Mouse (Mus musculus): ENCODE measurements at regions not wholly inside any gene's neighbourhood (a gene's known extent, or its start where the extent isn't known, plus 50 kb on each side); places are given as distances from the start of the nearest gene placed in this dataset.

DNA sequence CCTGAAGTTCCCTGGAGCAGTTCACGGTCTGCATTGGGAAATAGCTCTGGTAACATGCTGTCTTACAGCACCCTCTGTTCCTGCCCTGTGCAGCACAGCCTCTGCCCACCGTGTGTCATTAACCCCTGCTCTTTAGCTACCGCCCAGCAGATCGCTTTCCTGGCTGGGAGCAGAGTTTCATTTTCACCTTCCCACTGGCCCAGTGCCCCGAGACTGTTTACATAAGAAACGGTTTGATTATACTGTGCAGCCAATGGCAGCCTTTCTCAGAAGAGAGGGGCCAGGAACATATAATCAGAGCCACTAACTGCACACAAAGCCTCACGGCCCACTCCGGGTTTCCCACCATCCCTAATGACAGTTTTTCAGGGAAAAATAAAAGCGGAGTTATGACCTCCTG, 108.3 kb upstream of the Ptpn1 start:
- H3K4me1 ChIP-seq (ENCODE audit: control insufficient read depth, insufficient read depth, low read length), result no peaks in the 10 kb centered on the region
- H3K27ac ChIP-seq (ENCODE audit: insufficient read depth, low read length), result no peak overlapping the region
- no peak overlapping the region for H3K4me3 ChIP-seq (ENCODE audit: insufficient read depth, low read length)
- no peak for TF ChIP-seq CTCF (IDR thresholded peaks at IDR 0.05; ENCODE audit: extremely low read depth, insufficient read depth, low read length)
- TF ChIP-seq POLR2A (IDR thresholded peaks at IDR 0.05; ENCODE audit: extremely low read depth, insufficient read depth, low read length), result no peak

DNA sequence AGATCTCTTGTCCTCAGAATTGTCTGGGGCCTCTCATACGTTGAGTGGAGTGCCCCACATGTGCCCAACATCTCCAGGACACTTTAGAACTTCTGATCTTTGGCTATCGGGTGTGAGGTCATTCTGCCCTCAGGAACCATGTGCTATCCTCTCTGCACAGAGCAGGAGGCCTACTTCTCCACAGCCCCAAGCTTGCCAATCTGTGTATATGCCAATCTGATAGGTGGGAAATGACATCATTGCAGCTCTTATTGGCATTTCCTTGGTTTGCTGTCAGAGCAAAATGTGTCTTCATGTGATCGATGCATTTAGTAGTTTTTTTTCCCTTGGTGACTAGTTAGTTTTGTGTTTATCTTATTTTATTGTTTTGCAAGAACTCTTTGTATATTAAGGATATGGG, 108.8 kb upstream of the Ptpn1 start:
- no peak overlapping the region for H3K27ac ChIP-seq (ENCODE audit: insufficient read depth, low read length)
- no peak overlapping the region for H3K4me3 ChIP-seq (ENCODE audit: insufficient read depth, low read length)
- H3K4me1 ChIP-seq (ENCODE audit: control insufficient read depth, insufficient read depth, low read length), result no peaks in the 10 kb centered on the region
- no peak for TF ChIP-seq POLR2A (IDR thresholded peaks at IDR 0.05; ENCODE audit: extremely low read depth, insufficient read depth, low read length)
- no peak for TF ChIP-seq CTCF (IDR thresholded peaks at IDR 0.05; ENCODE audit: extremely low read depth, insufficient read depth, low read length)

DNA sequence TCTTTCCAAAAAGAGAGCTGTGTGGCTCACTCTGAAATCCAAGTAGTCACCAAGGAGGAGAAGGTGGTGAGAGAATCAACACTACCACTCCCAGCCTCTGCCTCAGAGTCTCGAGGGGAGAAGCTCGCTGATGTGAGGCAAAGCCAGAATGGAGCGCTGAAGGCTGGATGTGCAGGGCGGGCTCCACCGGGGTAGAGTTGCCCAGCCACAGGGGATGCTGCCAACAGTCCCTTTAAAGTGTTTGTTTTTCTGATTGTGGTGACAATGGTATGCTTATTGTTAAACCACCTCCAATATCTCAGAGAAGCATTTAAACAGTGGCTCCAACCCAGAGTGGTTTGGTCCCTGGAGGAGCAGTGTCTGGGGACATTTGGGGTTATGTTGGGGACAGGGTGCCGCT, 110.7 kb upstream of the Ptpn1 start:
- no peak for TF ChIP-seq CTCF (IDR thresholded peaks at IDR 0.05; ENCODE audit: extremely low read depth, insufficient read depth, low read length)
- no peak for TF ChIP-seq POLR2A (IDR thresholded peaks at IDR 0.05; ENCODE audit: extremely low read depth, insufficient read depth, low read length)
- Histone ChIP-seq H3K4me1 (ENCODE audit: control insufficient read depth, insufficient read depth, low read length) (no peaks in the 10 kb centered on the region; the same call in 1 of the 2 replicates), H3K27ac (ENCODE audit: insufficient read depth, low read length) (no peak overlapping the region), H3K4me3 (ENCODE audit: insufficient read depth, low read length) (no peak overlapping the region)

DNA sequence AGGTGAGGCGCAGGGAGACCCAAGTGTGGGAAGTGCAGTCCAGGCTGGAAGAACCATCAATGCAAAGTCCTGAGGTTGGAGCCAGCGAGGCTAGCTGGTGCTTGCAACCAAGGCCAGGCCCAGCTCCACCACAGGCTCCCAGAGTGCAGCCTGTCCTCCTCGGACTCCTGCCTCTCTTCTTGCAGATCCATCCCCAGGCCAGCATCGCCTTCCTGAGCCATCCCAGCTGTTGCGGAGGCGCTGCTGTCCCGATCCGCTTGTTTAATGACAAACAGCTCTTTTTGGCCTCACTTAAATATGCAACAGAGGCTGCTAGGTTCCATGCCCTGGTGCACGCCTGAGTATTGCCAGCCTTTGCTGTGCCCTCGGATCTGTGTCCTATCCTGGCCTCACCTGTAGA, 113.1 kb upstream of the Ptpn1 start:
- no peak overlapping the region for H3K4me3 ChIP-seq (ENCODE audit: insufficient read depth, low read length)
- H3K27ac ChIP-seq (ENCODE audit: insufficient read depth, low read length), result no peak overlapping the region
- TF ChIP-seq POLR2A (IDR thresholded peaks at IDR 0.05; ENCODE audit: extremely low read depth, insufficient read depth, low read length), result no peak
- TF ChIP-seq CTCF (IDR thresholded peaks at IDR 0.05; ENCODE audit: extremely low read depth, insufficient read depth, low read length), result no peak
- no peaks in the 10 kb centered on the region; the same call in 1 of the 2 replicates for H3K4me1 ChIP-seq (ENCODE audit: control insufficient read depth, insufficient read depth, low read length)

DNA sequence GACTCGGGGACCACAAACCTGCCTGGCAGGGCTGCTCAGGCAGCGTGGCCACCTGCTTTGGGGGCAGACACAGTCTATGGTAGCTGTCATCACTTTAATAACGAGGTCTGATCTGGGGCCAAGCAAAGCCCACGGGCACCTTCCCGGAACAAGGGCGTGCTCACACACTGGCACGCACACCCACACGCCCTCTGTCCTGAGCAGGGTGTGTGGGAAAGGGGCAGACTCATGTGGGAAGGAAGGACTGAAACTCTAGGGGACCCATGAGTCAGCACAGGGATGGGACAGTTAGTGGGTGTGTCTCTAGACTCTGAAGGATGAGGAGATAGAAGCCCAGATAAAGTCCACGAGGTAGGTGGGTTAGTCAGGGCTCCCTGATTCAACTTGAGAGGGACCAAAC, 114.8 kb upstream of the Ptpn1 start:
- TF ChIP-seq POLR2A (IDR thresholded peaks at IDR 0.05; ENCODE audit: extremely low read depth, insufficient read depth, low read length) (no peak), CTCF (IDR thresholded peaks at IDR 0.05; ENCODE audit: extremely low read depth, insufficient read depth, low read length) (no peak)
- Histone ChIP-seq H3K27ac (ENCODE audit: insufficient read depth, low read length) (no peak overlapping the region), H3K4me3 (ENCODE audit: insufficient read depth, low read length) (no peak overlapping the region), H3K4me1 (ENCODE audit: control insufficient read depth, insufficient read depth, low read length) (no peaks in the 10 kb centered on the region; the same call in 1 of the 2 replicates)

DNA sequence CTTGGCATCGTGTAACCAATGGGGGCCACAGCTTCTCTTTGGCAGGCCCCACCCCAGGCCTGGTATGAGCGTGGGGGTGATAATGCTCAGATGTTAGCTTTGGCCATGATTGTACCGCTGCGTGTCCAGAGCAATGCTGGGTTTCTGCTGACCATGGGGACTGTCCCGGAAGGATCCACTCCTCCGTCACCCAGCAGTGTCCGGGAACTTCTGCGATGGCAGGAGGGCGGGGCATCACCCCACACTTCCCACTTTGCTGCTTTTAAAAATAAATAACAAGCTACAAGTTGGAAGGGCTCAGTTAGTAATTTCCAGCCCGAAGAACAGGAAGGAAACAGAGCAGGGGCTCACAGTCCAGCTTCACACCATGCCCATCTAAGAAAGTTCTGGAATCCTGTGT, 116.7 kb upstream of the Ptpn1 start:
- Histone ChIP-seq H3K4me3 (ENCODE audit: insufficient read depth, low read length) (no peak overlapping the region), H3K4me1 (ENCODE audit: control insufficient read depth, insufficient read depth, low read length) (no peaks in the 10 kb centered on the region; the same call in 1 of the 2 replicates), H3K27ac (ENCODE audit: insufficient read depth, low read length) (no peak overlapping the region)
- TF ChIP-seq CTCF (IDR thresholded peaks at IDR 0.05; ENCODE audit: extremely low read depth, insufficient read depth, low read length) (no peak), POLR2A (IDR thresholded peaks at IDR 0.05; ENCODE audit: extremely low read depth, insufficient read depth, low read length) (no peak)

DNA sequence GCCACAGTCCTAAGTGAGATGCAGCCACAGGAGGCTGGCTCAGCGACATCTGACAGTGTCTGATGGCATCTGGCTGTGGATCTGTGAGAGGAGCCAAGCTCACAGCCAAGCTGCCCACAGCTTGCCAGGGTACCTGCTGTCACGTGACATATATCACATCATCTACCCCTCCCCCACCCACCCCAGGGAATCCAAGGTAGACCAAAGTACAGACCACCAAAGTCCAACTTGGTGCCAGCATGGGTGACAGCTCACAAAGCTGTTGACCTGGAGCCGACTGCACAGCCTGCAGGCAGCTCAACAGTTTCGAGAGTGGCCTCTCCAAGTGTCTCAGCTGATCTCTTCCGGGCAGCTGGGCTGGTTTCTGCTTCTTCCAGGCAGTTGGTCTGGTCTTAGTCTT, 119.6 kb upstream of the Tmem189 start:
- no peak overlapping the region for H3K27ac ChIP-seq (ENCODE audit: insufficient read depth, low read length)
- TF ChIP-seq CTCF (IDR thresholded peaks at IDR 0.05; ENCODE audit: extremely low read depth, insufficient read depth, low read length), result no peak
- no peak for TF ChIP-seq POLR2A (IDR thresholded peaks at IDR 0.05; ENCODE audit: extremely low read depth, insufficient read depth, low read length)
- H3K4me3 ChIP-seq (ENCODE audit: insufficient read depth, low read length), result no peak overlapping the region
- H3K4me1 ChIP-seq (ENCODE audit: control insufficient read depth, insufficient read depth, low read length), result no peaks in the 10 kb centered on the region

DNA sequence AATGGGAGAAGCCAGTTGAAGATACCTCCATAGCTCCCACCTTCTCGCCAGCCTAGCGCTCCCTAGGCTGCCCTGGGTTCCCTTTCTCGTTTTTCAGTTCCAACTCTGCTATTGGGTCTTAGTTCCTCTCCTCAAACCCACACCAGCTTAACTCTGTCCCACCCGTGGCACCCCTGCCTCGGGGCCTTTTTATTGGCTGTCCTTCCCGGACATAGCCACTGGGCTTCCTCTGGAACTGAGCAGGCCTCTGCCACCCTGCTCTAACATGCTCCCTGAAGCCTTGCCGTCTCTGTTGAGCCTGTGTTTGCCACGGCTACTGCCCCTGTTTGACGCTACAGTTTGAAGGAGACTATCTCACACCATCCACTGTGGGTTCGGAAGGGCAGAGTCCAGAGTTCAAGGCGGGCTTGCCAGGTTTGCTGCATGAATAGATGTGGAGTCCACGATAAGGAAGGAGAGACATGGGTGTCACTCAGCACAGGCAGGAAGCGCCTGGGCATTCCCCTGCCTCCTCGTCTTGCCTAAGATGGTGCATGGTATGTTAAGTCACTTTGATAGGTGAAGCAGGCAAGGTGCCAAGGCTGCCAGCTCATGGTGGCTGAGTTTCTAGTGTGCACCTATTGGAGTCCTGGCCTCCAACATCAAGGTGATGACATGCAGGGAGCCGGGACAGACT, 116.1 kb upstream of the Tmem189 start:
- no peak overlapping the region for H3K4me3 ChIP-seq (ENCODE audit: insufficient read depth, low read length)
- H3K4me1 ChIP-seq (ENCODE audit: control insufficient read depth, insufficient read depth, low read length), result no peaks in the 10 kb centered on the region
- TF ChIP-seq CTCF (IDR thresholded peaks at IDR 0.05; ENCODE audit: extremely low read depth, insufficient read depth, low read length) (no peak), POLR2A (IDR thresholded peaks at IDR 0.05; ENCODE audit: extremely low read depth, insufficient read depth, low read length) (no peak)
- H3K27ac ChIP-seq (ENCODE audit: insufficient read depth, low read length), result no peak overlapping the region

DNA sequence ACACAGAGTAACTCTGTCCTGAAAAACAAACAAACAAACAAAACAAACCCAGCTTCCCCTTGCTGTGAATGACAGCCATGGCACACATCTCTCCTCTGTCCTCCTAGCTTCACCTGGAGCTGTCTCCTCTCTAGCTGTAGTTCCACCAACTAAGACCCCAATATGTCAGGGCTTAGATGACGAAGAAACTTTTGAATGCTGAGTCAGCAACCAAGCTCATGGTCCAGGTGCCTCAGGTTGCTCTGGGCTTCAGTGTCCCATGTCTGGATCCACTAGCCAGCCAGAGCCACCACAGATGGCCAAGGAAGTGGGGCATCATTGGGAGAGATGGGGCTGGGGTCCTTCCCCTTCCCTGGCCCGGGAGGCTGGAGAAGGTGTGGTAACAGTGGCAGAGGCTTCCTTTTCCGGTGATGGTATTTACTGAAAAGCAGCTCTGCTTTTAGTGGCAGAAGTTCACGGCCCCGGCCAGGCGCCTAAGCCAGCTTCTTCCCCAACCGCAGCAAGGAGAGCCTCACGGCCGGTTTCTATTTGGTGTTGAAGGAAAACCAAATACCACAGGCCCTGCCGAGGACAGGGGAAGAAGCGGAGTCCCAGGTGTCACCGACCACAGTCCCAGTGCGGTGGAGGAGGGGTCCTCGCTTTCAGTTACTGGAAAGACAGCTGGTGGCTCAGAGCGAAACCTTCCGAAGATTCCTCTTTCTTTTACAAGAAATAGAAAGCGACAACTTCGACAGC, 115.0 kb upstream of the Tmem189 start:
- no peak overlapping the region for H3K27ac ChIP-seq (ENCODE audit: insufficient read depth, low read length)

DNA sequence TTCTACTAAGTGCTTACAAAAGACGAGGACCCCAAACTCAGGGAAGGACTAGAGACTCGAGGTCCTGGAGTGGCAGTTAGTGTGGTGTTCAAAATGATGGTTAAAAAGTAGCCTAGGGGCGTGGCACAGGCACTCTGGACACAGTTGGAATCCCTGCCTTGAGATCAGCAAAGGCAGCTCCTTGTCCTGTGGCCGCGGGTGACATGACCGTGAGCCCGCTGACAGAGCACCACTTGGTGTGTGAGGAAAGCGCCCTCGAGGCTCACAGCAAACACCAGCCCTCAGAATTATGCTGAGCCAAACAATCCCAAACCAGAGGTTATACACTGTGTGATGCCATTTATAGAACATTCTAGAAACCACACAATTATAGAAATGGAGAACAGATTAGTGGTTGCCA, 112.9 kb upstream of the Tmem189 start:
- Histone ChIP-seq H3K4me1 (ENCODE audit: control insufficient read depth, insufficient read depth, low read length) (no peaks in the 10 kb centered on the region), H3K27ac (ENCODE audit: insufficient read depth, low read length) (no peak overlapping the region), H3K4me3 (ENCODE audit: insufficient read depth, low read length) (no peak overlapping the region)
- TF ChIP-seq CTCF (IDR thresholded peaks at IDR 0.05; ENCODE audit: extremely low read depth, insufficient read depth, low read length), result no peak
- no peak for TF ChIP-seq POLR2A (IDR thresholded peaks at IDR 0.05; ENCODE audit: extremely low read depth, insufficient read depth, low read length)

More for the DNA sequence above, 115.0 kb upstream of the Tmem189 start:
- Histone ChIP-seq H3K4me1 (ENCODE audit: control insufficient read depth, insufficient read depth, low read length) (no peaks in the 10 kb centered on the region), H3K4me3 (ENCODE audit: insufficient read depth, low read length) (no peak overlapping the region)
- TF ChIP-seq POLR2A (IDR thresholded peaks at IDR 0.05; ENCODE audit: extremely low read depth, insufficient read depth, low read length), result no peak
- TF ChIP-seq CTCF (IDR thresholded peaks at IDR 0.05; ENCODE audit: extremely low read depth, insufficient read depth, low read length), result no peak
